Mouse (Mus musculus): ENCODE data around the gene Igdcc3.

Gene Igdcc3

DNA sequence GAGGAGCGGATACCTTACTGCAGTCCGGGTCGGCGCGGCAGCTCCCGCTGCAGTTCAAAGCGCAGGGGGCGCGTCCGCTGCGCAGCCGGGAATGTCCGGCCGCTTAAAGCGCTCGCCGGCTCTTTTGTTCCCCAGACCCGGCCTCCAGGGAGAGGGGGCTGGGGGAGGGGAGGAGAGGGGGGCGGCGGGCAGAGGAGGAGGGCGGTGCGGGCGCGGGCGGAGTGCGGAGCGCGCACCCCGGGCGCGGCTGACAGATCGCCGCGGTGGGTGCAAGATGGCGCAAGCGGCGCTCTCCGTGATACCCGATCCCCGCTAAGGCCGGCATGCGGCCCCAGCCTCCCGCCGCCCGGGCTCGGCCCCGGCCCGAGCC, at the start of gene Igdcc3:
TSS of gene Igdcc3 (plus strand) at position 254 of the 370 bp plus-strand sequence.
- DNase-seq (ENCODE audit: low spot score in 2 of 2): no peak

DNA sequence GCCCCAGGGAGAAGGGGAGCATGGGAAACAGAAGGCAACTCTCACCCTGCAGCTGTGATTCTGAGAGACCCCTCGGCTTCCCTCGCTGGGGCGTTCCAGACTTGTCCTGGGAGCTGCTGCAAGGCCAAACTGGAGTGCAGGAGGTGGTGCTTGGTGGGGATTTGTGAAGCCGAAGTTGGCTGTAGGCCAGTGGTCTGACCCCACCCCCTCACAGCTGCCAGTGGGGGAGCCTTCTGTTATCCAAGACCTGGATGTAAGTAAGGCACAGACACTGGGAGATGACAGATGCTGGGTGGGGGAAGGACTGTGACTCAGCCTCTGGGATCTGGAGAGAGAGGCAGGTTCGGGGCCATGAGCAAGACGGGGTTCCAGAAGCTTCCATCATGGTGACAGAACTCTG, 46.8 kb upstream of the Igdcc3 start:
- DNase-seq (ENCODE audit: low spot score in 2 of 2): peak; percentile 64 to 75

DNA sequence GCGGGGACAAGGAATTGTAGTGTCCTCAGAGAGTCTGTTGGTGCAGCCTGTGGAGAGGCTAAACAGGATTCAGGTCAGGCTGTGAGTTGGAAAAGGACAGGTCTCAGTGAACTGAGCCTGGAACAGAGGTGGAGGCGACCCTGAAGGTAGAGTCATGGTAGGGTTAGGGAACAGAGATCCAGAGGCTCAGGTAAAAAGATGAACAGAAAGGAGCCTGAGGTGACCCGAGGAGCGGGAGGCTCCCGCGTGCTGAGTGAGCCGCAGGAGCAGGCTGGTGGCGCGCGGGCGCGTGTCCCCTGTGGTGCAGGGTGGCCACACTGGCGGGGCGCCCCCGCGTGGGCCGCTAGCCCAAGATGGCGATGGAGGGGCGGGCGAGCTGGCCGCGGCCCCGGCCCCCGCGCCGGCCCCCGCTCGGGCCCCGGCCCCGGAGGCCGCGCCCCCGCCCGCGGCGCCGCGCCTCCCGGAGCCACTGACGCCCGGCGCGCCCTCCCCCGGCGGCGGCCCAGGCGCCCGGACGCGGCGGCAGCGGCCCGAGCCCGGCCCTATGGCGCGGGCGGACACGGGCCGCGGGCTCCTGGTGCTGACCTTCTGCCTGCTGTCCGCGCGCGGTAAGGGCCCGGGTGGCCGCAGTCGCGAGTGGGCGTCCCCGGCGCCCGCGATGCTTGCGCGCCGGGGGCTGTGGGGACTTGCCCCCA, 39.9 kb upstream of the Igdcc3 start, which contains the start of gene Igdcc4:
TSS of gene Igdcc4 (plus strand) at position 496 of the 695 bp plus-strand sequence.
- no peak for DNase-seq (ENCODE audit: low spot score in 2 of 2)

DNA sequence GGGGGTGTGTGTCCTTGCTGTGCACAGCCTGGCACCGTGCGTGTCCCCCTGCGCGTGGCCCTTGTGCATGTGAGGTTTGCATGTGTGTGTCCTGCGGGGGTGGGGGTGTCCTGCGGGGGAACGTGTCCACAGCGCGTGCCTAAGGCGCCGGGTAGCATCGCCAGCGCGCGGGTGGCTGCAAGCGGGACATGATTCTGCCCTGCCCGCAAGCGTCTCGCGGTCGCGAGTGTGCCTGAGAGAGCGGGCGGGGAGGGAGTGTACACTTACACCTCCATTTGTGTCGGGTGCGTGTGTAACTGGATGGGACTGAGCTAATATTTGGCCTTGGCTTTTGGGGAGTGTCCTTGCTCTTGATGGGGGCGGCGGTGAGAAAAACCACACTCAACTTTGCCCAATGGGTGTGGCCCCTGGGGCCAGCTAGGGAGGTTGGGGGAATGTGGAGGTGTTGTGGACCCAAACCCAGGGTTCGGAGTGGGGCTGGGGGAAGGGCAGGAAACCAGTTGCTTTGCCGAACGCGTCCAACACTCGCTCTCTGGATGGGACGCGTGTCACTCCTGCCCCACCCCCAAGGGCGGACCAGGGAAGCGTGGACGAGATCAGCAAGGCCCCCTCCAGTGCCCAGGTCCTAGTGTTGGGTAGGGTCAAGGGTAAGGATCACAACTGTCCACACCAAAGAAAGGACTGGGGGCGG, 39.2 kb upstream of the Igdcc3 start:
- peak; percentile 24 to 31 for DNase-seq (ENCODE audit: low spot score in 2 of 2)

DNA sequence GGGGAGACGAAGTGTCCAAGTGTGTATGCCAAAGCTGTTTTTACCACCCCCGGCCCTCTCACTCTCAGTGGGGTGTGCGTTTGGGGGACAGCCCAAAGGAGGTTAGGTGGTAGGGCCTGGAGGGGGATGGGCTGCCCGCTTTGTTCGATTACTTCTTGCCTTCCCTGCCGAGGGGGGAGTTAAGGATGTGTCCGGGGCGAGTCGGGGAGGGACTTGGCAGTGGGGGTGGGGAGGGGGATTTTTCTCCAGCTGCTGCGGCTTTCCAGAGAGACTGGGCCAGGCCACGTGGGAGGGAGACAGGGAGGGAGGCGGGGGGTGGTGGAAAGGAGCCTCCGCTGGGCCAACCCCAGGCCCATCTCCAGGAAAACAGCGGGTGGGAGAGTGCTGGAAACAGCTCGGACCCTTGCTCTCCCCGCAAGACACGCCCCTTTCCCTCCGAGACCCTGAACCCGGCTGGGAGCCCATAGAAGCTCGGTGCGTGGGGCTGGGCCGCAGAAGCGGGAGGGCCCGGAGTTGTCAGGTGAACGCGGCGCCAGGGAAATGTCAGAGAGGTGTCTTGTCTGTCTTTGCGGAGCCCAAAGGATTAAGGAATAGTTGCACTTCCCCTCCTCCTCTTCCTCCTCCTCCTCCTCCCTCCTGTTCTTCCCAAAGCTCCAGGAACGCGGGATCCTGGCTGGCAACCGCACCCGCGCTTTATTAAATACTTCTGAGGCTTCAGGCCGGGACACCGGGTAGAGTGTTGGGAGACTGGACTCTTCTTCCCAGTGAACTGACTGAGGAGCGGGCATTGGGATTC, 38.4 kb upstream of the Igdcc3 start:
- no peak for DNase-seq (ENCODE audit: low spot score in 2 of 2)

DNA sequence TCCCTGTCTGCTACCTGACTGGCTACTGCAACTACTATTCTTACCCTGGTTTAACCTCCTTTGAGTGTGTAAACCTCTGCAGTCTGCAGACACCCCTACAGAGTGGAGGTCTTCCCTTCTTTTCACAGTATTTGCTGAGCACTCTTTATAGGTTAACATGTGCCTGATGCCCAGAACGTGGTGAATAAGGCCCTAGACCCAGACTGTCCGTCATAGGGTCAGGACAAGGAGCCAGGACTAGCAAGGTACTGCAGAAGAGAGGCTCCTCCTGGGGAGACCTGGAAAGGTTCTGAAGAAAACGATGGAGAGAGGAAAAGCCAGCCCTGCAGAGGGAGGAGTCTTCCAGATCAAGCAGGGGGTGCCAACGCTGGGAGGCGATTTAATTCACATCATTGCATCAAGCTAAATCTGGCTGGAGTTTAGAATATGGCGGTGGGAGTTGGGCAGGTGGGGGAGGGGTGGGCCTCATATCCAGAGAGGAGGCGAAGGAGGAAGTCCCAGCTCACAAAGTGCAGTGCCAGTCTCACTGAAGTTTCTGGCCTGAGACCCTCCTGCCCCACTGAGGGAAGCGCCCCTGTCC, 37.7 kb upstream of the Igdcc3 start:
- no peak for DNase-seq (ENCODE audit: low spot score in 2 of 2)

DNA sequence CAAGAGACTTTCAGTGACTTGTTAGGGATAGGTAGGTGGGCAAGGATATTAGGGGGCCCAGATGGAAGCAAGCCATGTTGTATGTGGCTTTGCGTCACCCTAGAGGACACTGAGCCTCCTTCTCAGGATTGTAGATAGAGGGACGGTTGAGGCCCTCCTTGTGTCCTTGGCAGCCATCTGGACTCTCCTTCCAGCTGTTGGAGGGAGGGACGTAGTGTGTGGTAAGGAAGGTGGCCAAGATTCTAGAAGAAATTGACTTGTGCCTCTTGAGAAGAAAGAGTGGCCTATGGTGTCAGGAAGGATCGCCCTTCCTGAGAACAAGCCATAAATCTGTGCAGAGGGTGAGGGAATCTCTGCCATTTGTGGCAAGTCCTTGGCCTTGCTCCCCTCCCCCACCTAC, 34.2 kb upstream of the Igdcc3 start:
- no peak for DNase-seq (ENCODE audit: low spot score in 2 of 2)

DNA sequence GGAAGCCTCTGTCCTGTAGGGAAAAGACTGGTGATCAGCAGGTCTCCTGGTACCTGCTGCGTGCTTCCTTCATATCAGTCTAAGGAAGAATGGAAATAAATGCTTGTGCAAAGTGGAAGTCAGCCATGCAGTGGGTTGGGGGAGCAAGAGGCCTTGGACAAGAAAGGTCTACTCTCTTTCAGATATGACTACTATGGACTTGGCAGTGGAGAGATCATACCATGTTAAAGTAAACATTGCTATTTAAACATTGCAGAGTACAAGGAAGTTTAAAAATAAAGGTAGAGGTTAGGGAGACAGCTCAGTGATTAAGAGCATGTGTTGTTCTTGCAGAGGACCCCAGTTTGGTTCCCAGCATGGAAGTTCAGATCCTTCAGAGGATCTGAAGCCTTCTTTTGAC, 33.1 kb upstream of the Igdcc3 start:
- no peak for DNase-seq (ENCODE audit: low spot score in 2 of 2)

DNA sequence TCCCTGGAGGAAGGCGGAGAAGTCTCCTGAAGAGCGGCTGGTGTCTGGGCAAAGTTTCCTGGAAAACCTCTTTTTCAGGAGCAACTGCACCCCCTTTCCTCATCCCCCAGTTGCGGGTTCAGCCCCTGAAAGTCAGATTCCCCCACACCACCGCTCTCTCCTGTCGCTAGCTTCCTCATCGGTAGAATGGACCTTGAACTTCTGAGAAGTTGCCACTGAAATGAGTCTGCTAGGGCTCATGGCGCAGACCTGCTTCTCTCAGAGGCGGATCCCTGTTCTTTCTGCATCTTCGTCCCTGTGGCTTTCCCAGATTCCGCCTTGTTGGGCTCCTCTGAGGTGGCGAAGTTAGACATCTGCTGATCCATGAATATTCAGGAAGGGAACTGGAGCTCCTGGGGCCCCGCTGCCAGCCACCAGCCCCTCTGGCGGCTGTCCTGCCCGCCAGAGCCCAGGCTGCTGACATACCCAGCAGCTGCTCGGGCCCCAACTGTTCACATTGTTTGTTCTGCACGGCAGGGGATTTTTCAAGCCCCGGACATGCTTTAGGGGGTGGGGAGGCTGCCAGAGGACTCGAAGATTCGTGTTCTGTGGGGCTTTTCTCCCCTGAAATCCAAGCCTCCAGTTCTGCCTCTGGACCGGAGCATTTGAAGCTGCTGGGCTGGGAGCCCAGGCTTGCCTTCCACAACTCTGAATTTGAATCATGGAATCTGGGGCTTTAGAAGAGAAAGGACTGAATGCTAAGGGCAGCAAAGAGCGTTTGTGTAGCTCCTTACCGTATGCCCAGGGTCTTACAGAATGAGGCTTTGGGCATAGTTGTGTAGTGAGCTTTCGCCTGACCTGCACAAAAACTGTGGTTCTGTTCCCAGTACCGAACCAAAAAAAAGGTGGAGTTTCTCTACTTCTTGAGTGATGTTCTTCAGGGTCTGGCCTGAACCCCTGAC, 31.6 kb upstream of the Igdcc3 start:
- no peak for DNase-seq (ENCODE audit: low spot score in 2 of 2)

DNA sequence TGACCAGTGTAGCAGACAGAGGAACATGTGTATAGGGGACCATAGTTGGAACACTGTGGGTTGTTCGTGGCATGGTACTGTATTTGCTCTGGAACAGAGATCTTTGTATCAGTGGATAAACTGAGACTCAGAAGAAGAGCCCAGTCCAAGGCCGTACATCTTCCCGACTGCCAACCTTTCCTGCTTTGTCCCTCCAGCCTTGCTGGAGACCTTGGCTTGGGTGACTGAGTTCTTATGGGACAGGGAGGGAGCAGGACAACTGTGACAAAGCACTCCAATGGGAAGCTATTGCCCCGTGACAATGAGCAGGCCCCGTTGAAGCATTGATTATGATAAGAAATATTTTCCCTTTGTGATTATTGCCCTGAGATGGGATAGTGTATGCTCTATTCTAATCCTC, 29.3 kb upstream of the Igdcc3 start:
- no peak for DNase-seq (ENCODE audit: low spot score in 2 of 2)

DNA sequence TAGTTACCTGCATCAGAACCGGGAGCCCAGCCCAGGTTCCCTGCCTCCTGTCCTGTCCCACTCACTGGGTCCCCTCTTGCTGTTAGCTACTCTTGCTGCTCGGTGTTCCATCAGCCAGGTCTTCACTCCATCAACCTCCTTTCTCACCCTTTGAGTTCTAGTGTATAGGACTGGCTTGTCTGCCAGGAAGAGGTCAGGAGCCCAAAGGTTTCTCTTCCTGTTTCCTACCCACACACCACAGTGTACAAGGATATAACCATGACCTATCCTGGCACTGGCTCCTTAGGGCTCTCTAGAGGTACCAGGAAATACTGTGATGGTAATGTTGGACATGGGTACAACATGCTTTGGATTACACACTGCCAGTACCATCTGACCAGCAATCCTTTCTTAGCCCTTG, 27.3 kb upstream of the Igdcc3 start:
- no peak for DNase-seq (ENCODE audit: low spot score in 2 of 2)

DNA sequence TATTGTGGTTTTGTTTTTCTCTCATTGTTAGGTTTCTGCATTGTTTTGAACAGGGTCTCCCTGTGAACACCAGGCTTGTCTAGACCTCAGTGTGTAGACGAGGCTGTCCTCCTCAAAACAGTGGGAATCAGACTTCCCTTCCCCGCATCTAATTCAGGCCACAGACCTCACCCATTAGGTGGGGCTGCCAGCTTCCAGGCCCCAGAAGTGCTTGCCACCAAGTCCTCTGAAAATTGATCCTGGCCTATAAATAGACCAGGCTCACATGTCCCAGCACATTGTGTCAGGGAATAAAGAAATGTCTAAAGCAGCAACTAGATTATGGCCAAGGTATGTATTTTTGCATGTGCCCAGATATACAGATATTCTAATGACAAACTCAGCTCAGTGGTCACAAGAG, 25.1 kb upstream of the Igdcc3 start:
- peak in 1 of 2 experiments; percentile 26 for DNase-seq (ENCODE audit: low spot score in 2 of 2)

DNA sequence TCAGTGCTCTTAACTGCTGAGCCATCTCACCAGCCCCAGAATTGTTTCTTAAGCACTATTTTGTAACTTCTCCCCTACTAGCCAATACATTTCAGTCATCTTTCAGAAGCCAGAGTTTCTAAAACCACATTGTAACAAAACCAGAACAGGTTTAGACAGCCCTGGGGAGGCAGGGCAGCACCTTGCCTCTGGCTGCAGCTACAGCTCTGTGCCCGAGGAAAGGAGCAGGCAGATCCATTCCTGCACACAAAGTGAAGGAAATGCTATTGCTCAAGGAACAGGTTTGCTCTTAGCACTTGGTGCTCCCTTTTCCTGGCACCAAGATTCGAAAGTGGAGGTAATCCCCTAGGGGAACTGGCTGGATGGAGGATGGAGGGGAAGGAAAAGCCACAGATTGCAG, 23.5 kb upstream of the Igdcc3 start:
- DNase-seq (ENCODE audit: low spot score in 2 of 2): no peak

DNA sequence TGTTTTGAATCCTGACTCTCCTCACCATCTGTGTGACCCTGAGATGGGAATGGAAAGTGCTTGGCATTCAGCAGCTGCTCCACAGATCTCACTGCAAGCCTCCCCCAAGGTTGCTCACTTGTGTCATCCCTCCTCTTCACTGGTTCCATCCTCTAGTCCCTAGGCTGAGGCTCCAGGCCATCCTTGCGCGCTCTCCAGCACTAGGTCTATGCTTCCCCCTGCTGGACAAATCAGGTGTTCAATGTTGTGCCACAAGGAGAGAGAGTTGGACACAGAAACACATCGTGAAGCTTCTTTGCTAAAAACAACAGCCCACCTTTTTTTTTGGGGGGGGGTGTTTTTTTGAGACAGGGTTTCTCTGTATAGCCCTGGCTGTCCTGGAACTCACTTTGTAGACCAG, 20.1 kb upstream of the Igdcc3 start:
- peak in 1 of 2 experiments; percentile 58 for DNase-seq (ENCODE audit: low spot score in 2 of 2)

DNA sequence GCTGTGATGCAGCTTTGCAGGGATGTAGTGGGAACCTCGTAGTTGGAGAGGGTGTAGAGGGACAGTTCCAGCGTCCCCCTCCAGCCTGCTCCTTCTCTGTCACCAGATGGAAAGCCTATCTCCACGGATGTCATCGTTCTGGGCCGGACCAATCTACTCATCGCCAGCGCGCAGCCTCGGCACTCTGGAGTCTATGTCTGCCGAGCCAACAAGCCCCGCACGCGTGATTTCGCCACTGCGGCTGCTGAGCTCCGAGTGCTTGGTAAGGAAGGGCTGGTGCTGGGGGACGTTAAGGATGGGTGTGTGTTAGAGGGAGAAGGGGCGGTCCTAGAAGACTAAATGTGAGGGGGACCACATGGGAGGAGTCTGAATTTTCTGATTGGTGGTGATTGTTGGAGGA, 18.4 kb upstream of the Igdcc3 start:
- DNase-seq (ENCODE audit: low spot score in 2 of 2): peak; percentile 31 to 43

DNA sequence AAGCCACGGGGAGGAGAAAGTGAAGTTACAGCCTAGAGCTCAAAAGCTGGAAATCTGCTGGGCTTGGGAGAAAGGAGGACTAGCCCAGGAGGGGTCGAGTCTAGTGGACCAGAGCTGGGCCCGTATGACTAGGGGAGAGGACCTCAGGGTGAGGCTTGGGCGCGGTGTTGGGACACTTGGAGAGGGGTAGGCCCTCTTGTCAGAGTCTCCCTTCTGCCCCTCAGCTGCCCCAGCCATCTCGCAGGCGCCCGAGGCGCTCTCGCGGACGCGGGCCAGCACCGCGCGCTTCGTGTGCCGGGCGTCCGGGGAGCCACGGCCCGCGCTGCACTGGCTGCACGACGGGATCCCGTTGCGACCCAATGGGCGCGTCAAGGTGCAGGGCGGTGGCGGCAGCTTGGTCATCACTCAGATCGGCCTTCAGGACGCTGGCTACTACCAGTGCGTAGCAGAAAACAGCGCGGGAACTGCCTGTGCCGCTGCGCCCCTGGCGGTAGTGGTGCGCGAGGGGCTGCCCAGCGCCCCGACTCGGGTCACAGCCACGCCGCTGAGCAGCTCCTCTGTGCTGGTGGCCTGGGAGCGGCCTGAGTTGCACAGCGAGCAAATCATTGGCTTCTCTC, 17.3 kb upstream of the Igdcc3 start:
- no peak for DNase-seq (ENCODE audit: low spot score in 2 of 2)

DNA sequence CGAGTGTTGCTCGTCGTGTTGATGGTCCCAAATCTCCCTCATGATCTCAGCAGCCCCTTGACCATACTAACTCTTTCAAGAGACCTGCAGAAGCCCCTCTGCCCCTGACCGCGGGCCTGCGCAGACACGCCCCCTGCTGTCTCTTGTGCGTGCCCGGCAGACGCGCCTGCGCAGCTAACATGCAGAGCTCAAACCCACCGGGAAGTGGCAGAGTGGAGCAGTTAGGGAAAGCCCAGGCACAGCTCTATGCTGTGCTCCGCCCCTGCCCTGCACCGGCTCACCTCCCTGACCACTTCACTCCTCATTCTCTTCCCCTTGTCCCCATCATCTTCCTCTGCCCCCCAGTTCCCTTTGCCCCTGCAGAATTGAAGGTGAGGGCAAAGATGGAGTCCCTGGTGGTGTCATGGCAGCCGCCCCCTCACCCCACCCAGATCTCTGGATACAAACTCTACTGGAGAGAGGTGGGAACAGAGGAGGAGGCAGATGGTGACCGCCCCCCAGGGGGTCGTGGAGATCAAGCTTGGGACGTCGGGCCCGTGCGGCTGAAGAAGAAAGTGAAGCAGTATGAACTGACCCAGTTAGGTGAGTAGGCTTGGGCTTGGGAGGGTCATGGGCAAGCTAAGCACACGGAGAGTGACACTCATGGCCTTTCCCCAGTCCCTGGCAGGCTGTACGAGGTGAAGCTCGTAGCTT, 12.7 kb upstream of the Igdcc3 start:
- DNase-seq (ENCODE audit: low spot score in 2 of 2): no peak

DNA sequence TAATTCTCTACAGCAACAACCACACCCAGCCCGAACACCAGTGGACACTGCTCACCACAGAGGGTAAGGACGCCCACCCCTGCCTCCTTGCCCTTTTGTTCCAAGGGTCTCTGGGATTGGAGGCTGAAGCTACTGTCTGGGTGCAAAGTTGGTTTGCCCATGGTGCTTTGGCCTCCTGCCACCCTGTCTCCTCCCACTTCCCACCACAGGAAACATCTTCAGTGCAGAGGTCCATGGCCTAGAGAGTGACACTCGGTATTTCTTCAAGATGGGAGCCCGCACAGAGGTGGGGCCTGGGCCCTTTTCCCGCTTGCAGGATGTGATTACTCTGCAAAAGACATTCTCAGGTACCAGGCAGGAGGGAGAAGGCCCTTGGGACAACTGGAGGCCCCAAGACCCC, 9.3 kb upstream of the Igdcc3 start:
- no peak for DNase-seq (ENCODE audit: low spot score in 2 of 2)

DNA sequence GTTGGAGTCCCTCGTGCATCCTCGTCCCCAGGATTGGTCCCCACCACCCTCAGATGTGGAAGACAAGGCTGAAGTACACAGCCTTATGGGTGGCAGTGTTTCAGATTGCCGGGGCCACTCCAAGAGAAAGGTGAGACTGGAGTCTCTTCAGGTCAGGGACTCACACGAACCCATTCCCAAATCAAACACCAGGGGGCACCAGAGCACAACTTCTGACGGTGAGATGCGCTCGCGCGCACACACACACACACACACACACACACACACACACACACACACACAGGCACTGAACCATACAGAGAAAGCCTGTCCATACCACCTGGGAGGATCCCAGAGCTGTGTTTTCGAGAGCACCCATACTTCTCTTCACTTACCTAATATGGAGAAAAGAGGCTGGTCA, 7.2 kb upstream of the Igdcc3 start:
- DNase-seq (ENCODE audit: low spot score in 2 of 2): peak in 1 of 2 experiments; percentile 43

DNA sequence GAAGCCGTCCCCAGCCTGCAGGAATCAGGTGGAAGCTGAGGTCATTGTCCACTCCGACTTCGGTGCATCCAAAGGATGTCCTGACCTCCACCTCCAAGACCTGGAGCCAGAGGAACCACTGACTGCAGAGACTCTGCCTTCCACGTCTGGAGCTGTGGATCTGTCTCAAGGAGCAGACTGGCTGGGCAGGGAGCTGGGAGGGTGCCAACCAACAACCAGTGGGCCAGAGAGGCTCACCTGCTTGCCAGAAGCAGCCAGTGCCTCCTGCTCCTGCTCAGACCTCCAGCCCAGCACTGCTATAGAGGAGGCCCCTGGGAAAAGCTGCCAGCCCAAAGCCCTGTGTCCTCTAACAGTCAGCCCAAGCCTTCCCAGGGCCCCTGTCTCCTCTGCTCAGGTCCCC, 5.9 kb upstream of the Igdcc3 start:
- no peak for DNase-seq (ENCODE audit: low spot score in 2 of 2)

Measured in heart, adult 9 months (tissue).